ENCODE assay signal across 1 mouse cellular context in the genomic region with DNA sequence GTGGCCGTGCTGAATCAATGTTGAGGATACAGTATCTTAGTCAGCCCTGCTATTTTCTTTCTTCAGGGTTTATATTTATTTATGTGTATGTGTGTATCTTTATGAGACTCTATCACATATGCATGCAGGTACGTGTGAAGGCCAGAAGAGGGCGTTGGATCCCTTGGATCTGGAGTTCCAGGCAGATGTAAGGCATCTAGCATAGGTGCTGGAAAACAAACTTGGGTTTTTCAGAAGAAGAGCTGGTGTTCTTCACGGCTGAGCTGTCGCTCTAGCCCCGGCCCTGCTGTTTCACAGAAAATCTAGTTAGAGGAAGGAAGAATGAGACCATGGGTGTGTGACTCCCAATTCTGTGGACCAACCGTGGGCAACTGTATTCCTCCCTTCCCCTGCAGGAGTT.
TF ChIP-seq lines count a peak whose summit lies in the region.

No protein-coding gene starts in this region.

TF ChIP-seq in CH12.LX, 34 proteins besides CTCF, POLR2A, EP300 and RAD21 (continued from another document):
- TF ChIP-seq ZKSCAN1 (IDR thresholded peaks at IDR 0.05; ENCODE audit: borderline replicate concordance, low read depth, low read length) (no peak), PAX5 (IDR thresholded peaks at IDR 0.05; ENCODE audit: low read length) (no peak), ELF1 (IDR thresholded peaks at IDR 0.05; ENCODE audit: low read depth, low read length) (no peak), UBTF (IDR thresholded peaks at IDR 0.05; ENCODE audit: low read depth, low read length) (no peak)
